Mouse (Mus musculus) liver, postnatal 0 days (tissue): ENCODE data around the gene Kcnc2.

Experiments
- CTCF ChIP-seq: sonication (generic); IDR thresholded peaks from 2 replicates; pipeline ENCODE4 v1.5.1; 2016; ENCODE audit warnings: antibody characterized with exemption, low read depth
- EP300 ChIP-seq: IDR thresholded peaks from 2 replicates; pipeline ENCODE4 v1.6.1; 2016; ENCODE audit warnings: antibody characterized with exemption, low read depth, mild to moderate bottlenecking

DNA sequence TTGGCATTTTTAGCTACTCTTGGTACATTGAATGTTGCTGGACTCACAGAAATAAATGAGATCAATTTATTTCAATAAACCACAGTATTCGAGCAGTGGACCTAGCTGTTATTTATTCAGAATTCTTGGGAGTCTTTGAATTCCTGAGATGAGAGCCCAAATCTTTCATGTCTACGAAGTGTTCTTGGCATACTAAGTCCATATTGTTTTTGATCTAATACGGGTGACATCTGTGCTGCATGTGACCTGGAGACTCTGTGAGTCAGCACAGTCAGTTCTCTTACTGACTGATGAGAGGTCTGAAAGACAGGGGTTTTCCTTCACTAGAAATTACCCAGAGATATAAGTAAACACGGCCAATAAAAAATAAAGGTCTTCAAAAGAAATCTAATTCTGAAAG is 173.7 kb downstream of the Kcnc2 start:
- TF ChIP-seq CTCF: no peak
- no peak for TF ChIP-seq EP300
